Mouse (Mus musculus): ENCODE results near the gene Insm1. TPM values are rescaled to one million over a fixed set of nuclear protein-coding genes. Genes with fewer than 3 reads are reported as not detected.

Gene Insm1
- total and polyA plus RNA-seq, 2 experiments from 2014 or later, result not detected

DNA sequence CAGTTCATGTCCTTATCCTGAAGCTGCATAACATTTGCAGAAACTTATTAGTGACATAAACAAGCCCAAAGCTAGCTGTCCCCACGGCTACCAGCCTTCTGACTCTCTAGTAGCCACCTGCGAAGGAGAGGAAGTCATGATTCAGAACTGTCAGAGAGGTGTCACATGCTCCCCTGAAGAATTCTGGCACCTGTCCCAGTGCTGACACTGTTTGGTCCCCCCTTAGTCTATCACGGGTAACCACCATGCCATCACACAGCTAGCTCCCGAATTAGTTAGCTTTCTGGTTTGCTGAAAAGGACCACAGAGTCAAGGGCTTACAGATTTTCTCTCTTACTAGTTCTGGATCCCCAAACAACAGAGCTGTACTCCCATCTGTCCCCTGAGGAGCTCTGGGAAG lies 43.3 kb downstream of the Insm1 start:
- 35% methylated on average over 4 of the region's 4 CpGs for WGBS

DNA sequence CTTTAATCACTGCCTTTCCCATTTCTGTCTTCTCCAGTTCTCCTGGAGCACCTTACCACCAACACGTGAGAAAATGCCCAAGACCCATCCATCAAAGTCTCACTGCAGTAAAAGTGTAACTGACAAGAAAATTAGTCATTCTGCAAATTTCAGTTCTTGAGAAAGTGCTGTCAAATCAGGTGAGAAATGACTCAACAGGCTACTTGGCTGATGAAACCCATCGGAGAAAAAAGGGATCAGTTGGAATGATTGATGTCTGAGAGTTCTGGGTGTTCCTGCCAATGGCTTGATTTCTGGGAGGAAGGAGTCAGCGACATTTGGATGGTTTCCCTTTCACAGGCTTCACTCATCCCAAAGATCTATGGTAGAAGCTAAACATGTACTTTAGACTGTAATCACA lies 44.8 kb downstream of the Insm1 start:
- no peak for TF ChIP-seq EP300 (IDR thresholded peaks at IDR 0.05; ENCODE audit: low read depth)
- no peak for TF ChIP-seq CTCF (IDR thresholded peaks at IDR 0.05; ENCODE audit: low read depth)
- peaks cover 8% of the 10 kb centered on the region; the same call in 1 of the 2 replicates for H3K36me3 ChIP-seq (replicated peaks; ENCODE audit: control insufficient read depth, insufficient read depth, low read length)
- H3K4me1 ChIP-seq (ENCODE audit: control insufficient read depth, insufficient read depth), result peaks cover 4% of the 10 kb centered on the region; the same call in 1 of the 2 replicates
- no peak overlapping the region for H3K4me3 ChIP-seq (ENCODE audit: low read depth, low read length)
- no peaks in the 10 kb centered on the region for H3K9me3 ChIP-seq (replicated peaks; ENCODE audit: control insufficient read depth, low read length)
- ATAC-seq (ENCODE audit: insufficient read depth, low read depth) (no peak), DNase-seq (ENCODE audit: low spot score) (no peak)
- 84% methylated on average over 3 of the region's 3 CpGs for WGBS
- no peak overlapping the region for H3K9ac ChIP-seq (replicated peaks; ENCODE audit: low read depth, low read length)
- no peak overlapping the region for H3K4me2 ChIP-seq (ENCODE audit: low read depth, low read length)
- no peaks in the 10 kb centered on the region for H3K27me3 ChIP-seq (ENCODE audit: control insufficient read depth, insufficient read depth, low read length)
- no peak overlapping the region for H3K27ac ChIP-seq (ENCODE audit: low read depth)

More for the DNA sequence above, 43.3 kb downstream of the Insm1 start:
- H3K4me3 ChIP-seq (ENCODE audit: low read depth, low read length), result no peak overlapping the region
- H3K9me3 ChIP-seq (replicated peaks; ENCODE audit: control insufficient read depth, low read length), result no peaks in the 10 kb centered on the region
- H3K4me2 ChIP-seq (ENCODE audit: low read depth, low read length), result no peak overlapping the region
- no peaks in the 10 kb centered on the region for H3K27me3 ChIP-seq (ENCODE audit: control insufficient read depth, insufficient read depth, low read length)
- ATAC-seq (ENCODE audit: insufficient read depth, low read depth), result no peak
- H3K9ac ChIP-seq (replicated peaks; ENCODE audit: low read depth, low read length), result no peak overlapping the region
- TF ChIP-seq CTCF (IDR thresholded peaks at IDR 0.05; ENCODE audit: low read depth) (no peak), EP300 (IDR thresholded peaks at IDR 0.05; ENCODE audit: low read depth) (no peak)
- no peak overlapping the region for H3K27ac ChIP-seq (ENCODE audit: low read depth)
- H3K4me1 ChIP-seq (ENCODE audit: control insufficient read depth, insufficient read depth), result peaks cover 4% of the 10 kb centered on the region; the same call in 1 of the 2 replicates
- peaks cover 8% of the 10 kb centered on the region; the same call in 1 of the 2 replicates for H3K36me3 ChIP-seq (replicated peaks; ENCODE audit: control insufficient read depth, insufficient read depth, low read length)
- DNase-seq (ENCODE audit: low spot score), result no peak

Measured in heart, postnatal 0 days (tissue).